Mouse (Mus musculus) activated CD4-positive, CD25-positive, alpha-beta regulatory T cell, adult 4 months (primary cell): ENCODE measurements around the gene Kcnip3. TPM values are rescaled to one million over a fixed set of nuclear protein-coding genes. Genes with fewer than 3 reads are reported as not detected.

Experiments used
- polyA plus RNA-seq, 2 experiments: library from polyadenylated mRNA; unstranded; fragments of 100-300 nt; shearing (Covaris generic); gene quantifications; one replicate each; pipeline ENCODE4 v1.2.1; 2017

Gene Kcnip3
- polyA plus RNA-seq, 2 experiments from 2014 or later: 0.43 TPM; not detected in 1

Other genes starting within 250 kb of the Kcnip3 start
- gene Dusp2, start 185.9 kb downstream of the Kcnip3 start, polyA plus RNA-seq: 10 to 100 TPM; 18.6 to 38.6 TPM
- under 1 TPM; 0.28 to 0.37 TPM for gene Astl, start 183.5 kb downstream of the Kcnip3 start, polyA plus RNA-seq
- not detected for gene Adra2b, start 158.9 kb downstream of the Kcnip3 start, polyA plus RNA-seq
- gene Gpat2, start 96.9 kb downstream of the Kcnip3 start, polyA plus RNA-seq: under 1 TPM in 1 of 2 experiments, not detected in 1; 0.33 TPM
- 10 to 100 TPM; 48.1 to 48.7 TPM for gene Fahd2a, start 77.5 kb downstream of the Kcnip3 start, polyA plus RNA-seq
- not detected for gene Prom2, start 19.4 kb upstream of the Kcnip3 start, polyA plus RNA-seq
- gene Zfp661, start 65.0 kb upstream of the Kcnip3 start, polyA plus RNA-seq: 1 to 10 TPM; 1.5 to 2.1 TPM
- gene Mrps5, start 65.1 kb upstream of the Kcnip3 start, polyA plus RNA-seq: 10 to 100 TPM; 94.3 to 98.2 TPM
- not detected for gene Mal, start 134.6 kb upstream of the Kcnip3 start, polyA plus RNA-seq
- not detected for gene Mall, start 207.8 kb upstream of the Kcnip3 start, polyA plus RNA-seq